Mouse (Mus musculus) hindbrain, embryonic 13.5 days (tissue): Measurements from ENCODE around the gene Fam171a2. TPM values are rescaled to one million over a fixed set of nuclear protein-coding genes. Genes with fewer than 3 reads are reported as not detected.
A peak's percentile ranks its signal among the peaks of the same experiment; 100 is the strongest.

Experiments used
- ATAC-seq: fragments of 200-750 bp; cut with Nextera tagmentation; 2 replicates; pipeline ENCODE4 v1.8.0; 2017; ENCODE audit warnings: moderate TSS enrichment; ENCODE audit not compliant: low FRiP score
- H3K27ac ChIP-seq: fragments of 300-500 bp; sonication (generic); 2 replicates; pipeline ENCODE4 v1.5.1; 2015; ENCODE audit warnings: inconsistent platforms, mild to moderate bottlenecking, moderate library complexity
- H3K27me3 ChIP-seq: fragments of 300-500 bp; sonication (generic); 2 replicates; pipeline ENCODE4 v1.6.1; 2015; ENCODE audit warnings: mild to moderate bottlenecking, inconsistent platforms
- H3K36me3 ChIP-seq: fragments of 300-500 bp; sonication (generic); 2 replicates; pipeline ENCODE4 v1.6.1; 2015; ENCODE audit warnings: mild to moderate bottlenecking, inconsistent platforms
- H3K4me1 ChIP-seq: fragments of 300-500 bp; sonication (generic); replicated peaks from 2 replicates; pipeline ENCODE4 v1.6.1; 2015; ENCODE audit warnings: inconsistent platforms
- H3K4me2 ChIP-seq: fragments of 300-500 bp; sonication (generic); 2 replicates; pipeline ENCODE4 v1.6.1; 2015; ENCODE audit warnings: inconsistent platforms, mild to moderate bottlenecking, moderate library complexity
- H3K4me3 ChIP-seq: fragments of 300-500 bp; sonication (generic); 2 replicates; pipeline ENCODE4 v1.5.1; 2015; ENCODE audit warnings: mild to moderate bottlenecking, inconsistent platforms
- H3K9ac ChIP-seq: fragments of 300-500 bp; sonication (generic); 2 replicates; pipeline ENCODE4 v1.6.1; 2015; ENCODE audit warnings: mild to moderate bottlenecking, inconsistent platforms
- H3K9me3 ChIP-seq: fragments of 300-500 bp; sonication (generic); 2 replicates; pipeline ENCODE4 v1.6.1; 2016; ENCODE audit warnings: inconsistent platforms
- WGBS: fragments of 180-500 bp; shearing (Covaris S2); methylation state at CpG from one replicate; pipeline ENCODE4 v1.1.7; 2015; 5-methylcytosine and 5-hydroxymethylcytosine counted together
- polyA plus RNA-seq: library from polyadenylated mRNA; unstranded; fragments of >200 nt; fragmentation: Nextera tagmentation; extraction: Ambion mirVana; gene quantifications from 2 replicates; pipeline ENCODE4 v1.2.1, GENCODE M21; 2015

The Fam171a2 gene
- polyA plus RNA-seq, 1 experiment from 2014 or later = 15.9 TPM

DNA sequence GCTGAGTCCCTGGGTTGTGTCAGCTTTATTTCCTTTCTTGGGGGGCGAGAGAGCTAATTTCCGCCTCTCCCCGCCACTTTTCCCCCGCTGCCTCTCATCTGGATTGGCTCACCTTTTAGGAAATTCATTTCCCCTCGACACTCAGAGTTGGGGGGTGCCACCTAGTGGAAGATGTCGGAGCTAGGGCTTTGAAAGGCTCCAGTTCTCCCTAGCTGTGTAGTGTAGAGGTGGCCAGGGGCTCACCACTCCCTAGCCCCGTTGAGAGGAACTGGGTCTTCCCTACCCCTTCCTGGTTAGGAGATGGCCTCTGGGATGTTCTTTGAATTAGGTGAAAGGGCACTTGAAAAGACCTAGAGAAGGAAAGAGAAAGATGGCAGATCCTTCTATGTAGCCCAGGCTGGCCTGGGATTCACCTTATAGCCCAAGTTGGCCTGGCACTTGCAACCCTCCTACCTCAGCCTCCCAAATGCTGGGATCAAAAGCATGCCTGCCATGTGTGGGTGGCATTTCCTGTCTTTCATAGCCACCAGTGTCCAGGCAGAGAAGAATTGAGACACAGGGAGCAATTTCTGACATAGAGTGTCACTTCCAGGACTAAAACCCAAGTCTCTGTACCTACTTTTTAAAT is 16.4 kb downstream of the Fam171a2 start:
- Histone ChIP-seq H3K27me3 (0 out of 2 replicates have a peak, but pooled peaks cover 7% of the 10 kb centered on the region), H3K4me3 (peak overlapping the region; percentile 63), H3K36me3 (peaks cover 28% of the 10 kb centered on the region), H3K9ac (peak overlapping the region; percentile 76), H3K9me3 (no peaks in the 10 kb centered on the region), H3K4me1 (peaks cover 48% of the 10 kb centered on the region), H3K4me2 (peak overlapping the region; percentile 95), H3K27ac (peak overlapping the region; percentile 84)
- no peak for ATAC-seq
- WGBS = 0% methylated on average over 7 of the region's 7 CpGs

DNA sequence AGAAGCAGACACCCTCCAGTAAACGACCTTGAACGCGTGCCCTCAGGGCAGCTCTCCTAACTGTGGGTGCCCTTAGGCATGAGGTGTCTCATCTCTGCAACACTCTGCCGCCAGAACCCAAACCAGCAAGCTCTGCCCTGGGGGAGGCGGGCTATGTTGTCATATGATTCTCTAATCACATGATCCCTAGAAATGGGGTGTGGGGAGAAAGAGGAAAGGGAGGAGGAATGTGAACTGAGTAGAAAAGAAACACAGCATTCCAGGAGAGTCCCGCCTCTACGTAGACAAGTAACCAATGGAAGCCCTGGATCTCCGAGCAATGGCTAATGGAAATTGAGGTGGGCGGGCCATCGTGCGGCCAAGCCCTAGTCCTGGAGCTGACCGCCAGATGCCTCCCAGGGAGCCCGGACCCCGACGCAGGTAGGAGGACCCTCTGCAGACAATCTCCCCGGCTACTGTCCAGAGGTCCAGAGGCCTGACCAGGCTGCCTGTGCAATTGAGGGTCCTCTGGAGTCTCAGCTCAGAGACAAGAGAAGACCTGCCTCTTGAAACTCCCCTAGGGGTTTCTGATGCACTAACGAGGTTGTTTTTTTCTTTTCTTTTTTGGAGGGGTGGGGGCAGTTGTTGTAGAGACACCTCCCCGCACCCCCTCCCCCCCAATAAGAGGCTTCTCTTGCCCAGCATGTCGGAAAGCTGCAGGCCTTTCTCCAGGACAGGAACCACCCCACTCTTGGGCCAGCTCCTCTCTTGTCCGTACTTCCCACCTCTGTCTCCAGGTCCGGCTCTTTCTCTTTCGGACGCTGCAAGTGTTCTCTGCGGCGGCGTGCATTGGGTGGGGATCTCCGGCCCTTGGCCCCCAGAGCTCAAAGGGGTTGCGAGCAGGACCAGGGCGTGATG is 17.1 kb downstream of the Fam171a2 start, which contains the start of gene Grn:
Gene Grn, plus strand, starts transcription at position 195 of the 897 bp plus-strand sequence.
- peak; percentile 90 for ATAC-seq
- WGBS = under 1% methylated on average over 29 of the region's 29 CpGs
- Histone ChIP-seq H3K9me3 (no peaks in the 10 kb centered on the region), H3K27me3 (0 out of 2 replicates have a peak, but pooled peaks cover 7% of the 10 kb centered on the region), H3K4me3 (peak within 1 kb of the TSS; percentile 63), H3K27ac (peak within 1 kb of the TSS; percentile 84), H3K4me1 (peaks cover 41% of the 10 kb centered on the region), H3K36me3 (peaks cover 21% of the 10 kb centered on the region), H3K9ac (peak within 1 kb of the TSS; percentile 76), H3K4me2 (peak within 1 kb of the TSS; percentile 95)

- WGBS = 51% methylated on average over 3 of the region's 3 CpGs
- peak overlapping the region; percentile 56; the same call in 1 of the 2 replicates for H3K27ac ChIP-seq
Measured at GRCm38 (mm10) chr11:102429551-102429950, 17.9 kb downstream of the Fam171a2 start.

GRCm38 (mm10) chr11:102428981-102429540 is 18.4 kb downstream of the Fam171a2 start:
- 73% methylated on average over 8 of the region's 8 CpGs for WGBS
- peaks cover 38% of the 10 kb centered on the region for H3K4me1 ChIP-seq
- H3K9me3 ChIP-seq = no peaks in the 10 kb centered on the region
- H3K27ac ChIP-seq = no peak overlapping the region
- H3K36me3 ChIP-seq = peaks cover 12% of the 10 kb centered on the region
- no peak overlapping the region for H3K9ac ChIP-seq
- no peak overlapping the region for H3K4me3 ChIP-seq
- 0 out of 2 replicates have a peak, but pooled peaks cover 7% of the 10 kb centered on the region for H3K27me3 ChIP-seq
- H3K4me2 ChIP-seq = peak overlapping the region; percentile 95
- no peak for ATAC-seq

More at GRCm38 (mm10) chr11:102429551-102429950, 17.9 kb downstream of the Fam171a2 start:
- H3K4me2 ChIP-seq = peak overlapping the region; percentile 95
- H3K27me3 ChIP-seq = 0 out of 2 replicates have a peak, but pooled peaks cover 7% of the 10 kb centered on the region
- H3K4me3 ChIP-seq = peak overlapping the region; percentile 63
- H3K36me3 ChIP-seq = peaks cover 13% of the 10 kb centered on the region
- H3K4me1 ChIP-seq = peaks cover 41% of the 10 kb centered on the region
- ATAC-seq = no peak
- no peaks in the 10 kb centered on the region for H3K9me3 ChIP-seq
- H3K9ac ChIP-seq = peak overlapping the region; percentile 71

DNA sequence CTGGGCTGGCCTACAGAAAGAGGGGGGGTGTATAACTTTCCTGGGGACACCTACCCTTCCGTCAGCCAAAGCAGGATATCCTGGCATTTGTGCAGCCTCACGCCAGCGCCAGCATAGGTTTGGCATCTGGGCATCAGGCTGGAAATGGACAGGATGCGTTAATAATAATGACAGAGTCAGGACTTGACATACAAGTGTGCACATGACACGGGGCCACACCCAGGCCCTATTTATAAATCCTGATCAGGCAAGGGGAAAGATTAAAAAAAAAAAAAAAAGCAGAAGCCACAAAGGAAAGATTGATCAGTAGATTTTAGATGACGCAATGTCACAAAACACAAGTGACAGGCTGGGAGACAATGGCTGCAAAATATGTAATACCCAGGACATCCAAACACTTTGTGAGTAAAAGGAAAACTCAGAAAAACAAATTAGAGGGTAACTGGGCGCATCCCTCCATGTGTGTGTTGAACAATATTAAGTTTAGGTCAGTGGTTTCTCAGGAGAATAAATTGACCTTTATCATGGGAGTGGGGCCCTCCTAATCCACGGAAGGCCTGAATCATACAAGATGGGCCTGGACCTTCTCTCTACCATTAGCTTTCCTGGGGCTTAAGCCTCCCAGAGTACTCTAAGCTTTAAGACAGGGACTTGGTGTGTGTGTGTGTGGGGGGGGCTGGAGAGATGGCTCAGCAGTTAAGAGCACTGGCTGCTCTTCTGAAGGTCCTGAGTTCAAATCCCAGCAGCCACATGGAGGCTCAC is 21.7 kb downstream of the Fam171a2 start:
- no peak for ATAC-seq
- WGBS = 82% methylated on average over 8 of the region's 8 CpGs

GRCm38 (mm10) chr11:102424666-102425065 is 22.8 kb downstream of the Fam171a2 start:
- Histone ChIP-seq H3K27me3 (0 out of 2 replicates have a peak, but pooled peaks cover 10% of the 10 kb centered on the region), H3K27ac (no peak overlapping the region), H3K9me3 (no peaks in the 10 kb centered on the region), H3K4me1 (peaks cover 5% of the 10 kb centered on the region), H3K4me3 (no peak overlapping the region), H3K4me2 (no peak overlapping the region), H3K36me3 (no peaks in the 10 kb centered on the region), H3K9ac (no peak overlapping the region)
- no peak for ATAC-seq
- 83% methylated on average over 6 of the region's 6 CpGs for WGBS

More for the DNA sequence above, 21.7 kb downstream of the Fam171a2 start:
- H3K4me1 ChIP-seq = peaks cover 11% of the 10 kb centered on the region
- H3K9ac ChIP-seq = no peak overlapping the region
- H3K4me3 ChIP-seq = no peak overlapping the region
- H3K9me3 ChIP-seq = no peaks in the 10 kb centered on the region
- 0 out of 2 replicates have a peak, but pooled peaks cover 10% of the 10 kb centered on the region for H3K27me3 ChIP-seq
- no peak overlapping the region for H3K4me2 ChIP-seq
- no peaks in the 10 kb centered on the region for H3K36me3 ChIP-seq
- no peak overlapping the region for H3K27ac ChIP-seq

DNA sequence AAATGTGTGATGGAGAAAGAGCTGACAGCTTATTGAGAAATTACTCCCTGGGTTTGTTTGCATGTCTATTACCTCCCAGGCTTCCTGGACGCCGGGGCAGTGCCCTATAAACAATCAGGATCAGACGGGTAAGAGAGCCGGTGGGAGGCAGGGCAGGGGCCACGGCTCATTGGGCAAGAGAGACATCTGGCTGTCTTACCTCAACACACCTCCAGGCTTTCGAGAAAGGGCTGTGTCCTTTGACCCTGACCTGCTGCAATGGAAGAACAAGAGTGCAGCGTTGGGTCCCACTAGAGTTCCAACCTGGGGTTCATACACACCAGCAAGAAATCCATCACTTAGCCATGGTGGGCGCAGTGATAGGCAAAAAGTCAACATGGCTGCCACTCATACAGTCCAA is 25.9 kb downstream of the Fam171a2 start:
- Histone ChIP-seq H3K4me1 (no peaks in the 10 kb centered on the region), H3K27me3 (0 out of 2 replicates have a peak, but pooled peaks cover 3% of the 10 kb centered on the region), H3K4me3 (no peak overlapping the region), H3K9me3 (no peaks in the 10 kb centered on the region), H3K9ac (no peak overlapping the region), H3K27ac (no peak overlapping the region), H3K36me3 (no peaks in the 10 kb centered on the region), H3K4me2 (no peak overlapping the region)
- ATAC-seq = no peak
- WGBS = 56% methylated on average over 8 of the region's 8 CpGs

DNA sequence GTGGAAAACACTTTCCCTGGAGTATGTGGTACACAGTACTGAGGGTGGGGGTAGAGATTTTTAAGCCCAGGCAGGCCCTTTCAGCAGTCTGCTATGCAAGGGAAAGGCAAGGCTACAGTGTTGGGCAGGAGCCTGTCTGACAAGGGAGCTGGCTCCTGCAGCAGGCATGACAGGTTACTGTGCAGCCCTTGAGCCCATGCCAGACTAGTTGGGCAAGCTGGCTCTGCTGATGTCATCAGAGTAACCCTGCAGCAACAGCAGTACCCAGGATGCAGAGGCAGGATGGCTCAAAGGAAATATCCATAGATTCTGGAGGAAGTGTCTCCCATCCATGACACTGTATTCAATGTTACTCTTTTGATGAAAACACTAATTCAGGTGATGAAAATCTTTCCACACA is 28.6 kb downstream of the Fam171a2 start:
- Histone ChIP-seq H3K9me3 (no peaks in the 10 kb centered on the region), H3K27ac (no peak overlapping the region), H3K9ac (no peak overlapping the region), H3K4me3 (no peak overlapping the region), H3K4me2 (no peak overlapping the region), H3K36me3 (no peaks in the 10 kb centered on the region), H3K4me1 (no peaks in the 10 kb centered on the region), H3K27me3 (0 out of 2 replicates have a peak, but pooled peaks cover 7% of the 10 kb centered on the region)
- ATAC-seq = no peak

DNA sequence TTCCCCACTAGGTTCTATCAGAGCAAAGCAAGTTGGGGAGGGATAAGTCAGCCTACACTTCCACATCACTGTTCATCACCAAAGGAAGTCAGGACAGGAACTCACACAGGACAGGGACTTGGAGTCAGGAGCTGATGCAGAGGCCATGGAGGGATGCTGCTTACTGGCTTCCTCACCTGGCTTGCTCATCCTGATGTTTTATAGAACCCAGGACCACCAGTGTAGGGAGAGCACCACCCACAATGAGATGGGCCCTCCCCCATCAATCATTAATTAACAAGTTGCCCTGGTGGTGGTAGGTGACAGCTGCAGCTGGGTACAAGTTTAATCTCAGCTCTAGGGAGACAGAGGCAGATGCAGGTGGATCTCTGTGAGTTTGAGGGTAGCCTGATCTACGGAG is 30.3 kb downstream of the Fam171a2 start:
- ATAC-seq = no peak
- Histone ChIP-seq H3K36me3 (no peaks in the 10 kb centered on the region), H3K4me3 (no peak overlapping the region), H3K9me3 (no peaks in the 10 kb centered on the region), H3K27me3 (0 out of 2 replicates have a peak, but pooled peaks cover 7% of the 10 kb centered on the region), H3K4me2 (no peak overlapping the region), H3K9ac (no peak overlapping the region), H3K4me1 (no peaks in the 10 kb centered on the region), H3K27ac (no peak overlapping the region)
- 85% methylated on average over 1 of the region's 1 CpGs for WGBS

DNA sequence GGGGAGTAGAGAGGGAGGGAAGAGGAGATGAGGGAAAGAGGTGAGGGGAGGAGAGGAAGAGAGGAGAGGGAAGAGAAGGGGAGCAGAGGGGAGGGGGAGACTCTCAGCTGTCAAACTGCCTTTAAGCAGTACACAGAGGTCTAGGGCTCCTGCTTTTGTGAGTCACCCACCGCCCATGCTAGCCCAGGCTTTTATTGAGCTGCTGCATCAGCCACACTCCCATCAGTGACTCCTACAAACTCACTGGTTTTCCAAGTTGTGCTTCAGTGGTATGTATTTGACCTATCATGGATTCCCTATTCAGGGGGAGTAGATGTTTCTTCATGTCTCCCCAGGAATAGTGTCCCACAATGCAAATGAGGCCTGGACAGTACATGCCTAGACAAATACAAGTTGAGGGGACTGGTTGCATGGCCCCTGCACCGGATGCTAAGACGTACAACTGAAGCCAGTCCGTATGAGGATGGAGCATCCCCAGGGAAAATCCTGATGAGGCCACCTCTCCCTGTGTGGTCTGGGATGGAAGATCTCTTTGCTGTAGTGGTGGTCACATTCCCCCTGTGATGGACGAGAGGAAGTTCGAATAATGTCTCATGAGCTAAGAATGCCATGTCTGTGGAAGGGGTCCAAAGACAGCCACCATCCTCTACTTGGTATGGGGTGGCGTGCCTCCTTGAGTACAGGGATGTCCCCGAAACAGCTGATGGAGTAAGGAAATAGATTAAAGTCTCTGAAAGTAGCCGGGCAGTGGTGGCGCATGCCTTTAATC is 32.3 kb downstream of the Fam171a2 start:
- no peaks in the 10 kb centered on the region for H3K4me1 ChIP-seq
- no peak overlapping the region for H3K9ac ChIP-seq
- no peaks in the 10 kb centered on the region for H3K36me3 ChIP-seq
- H3K27ac ChIP-seq = no peak overlapping the region
- H3K27me3 ChIP-seq = 0 out of 2 replicates have a peak, but pooled peaks cover 3% of the 10 kb centered on the region
- no peak for ATAC-seq
- WGBS = 78% methylated on average over 10 of the region's 10 CpGs
- H3K4me3 ChIP-seq = no peak overlapping the region
- H3K9me3 ChIP-seq = no peaks in the 10 kb centered on the region
- H3K4me2 ChIP-seq = no peak overlapping the region

DNA sequence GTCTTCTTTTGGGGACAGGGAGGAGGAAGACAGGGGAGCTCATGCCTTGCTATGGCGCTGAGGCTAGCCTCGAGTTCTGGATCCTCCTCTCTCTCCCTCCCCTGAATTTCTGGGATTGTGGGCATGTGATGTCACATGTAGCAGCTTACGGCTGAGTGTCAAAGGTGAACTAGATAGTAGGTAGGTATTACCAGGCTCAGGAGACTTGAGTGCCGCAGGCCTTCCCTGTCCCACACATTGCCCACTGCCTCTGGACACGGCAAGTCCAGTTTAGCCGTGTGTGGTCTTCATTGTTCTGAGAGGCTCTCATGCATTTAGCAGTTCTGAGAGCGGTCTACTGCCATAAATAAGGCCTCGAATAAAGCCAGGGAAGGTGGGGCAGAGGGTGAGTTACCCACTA is 34.4 kb downstream of the Fam171a2 start:
- Histone ChIP-seq H3K36me3 (no peaks in the 10 kb centered on the region), H3K4me2 (no peak overlapping the region), H3K27ac (no peak overlapping the region), H3K4me1 (peaks cover under 1% of the 10 kb centered on the region), H3K4me3 (no peak overlapping the region), H3K27me3 (0 out of 2 replicates have a peak, but pooled peaks cover 3% of the 10 kb centered on the region), H3K9me3 (no peaks in the 10 kb centered on the region), H3K9ac (no peak overlapping the region)
- ATAC-seq = no peak
- WGBS = 79% methylated on average over 8 of the region's 8 CpGs
